Mouse (Mus musculus): ENCODE measurements around the gene Med13l.

DNA sequence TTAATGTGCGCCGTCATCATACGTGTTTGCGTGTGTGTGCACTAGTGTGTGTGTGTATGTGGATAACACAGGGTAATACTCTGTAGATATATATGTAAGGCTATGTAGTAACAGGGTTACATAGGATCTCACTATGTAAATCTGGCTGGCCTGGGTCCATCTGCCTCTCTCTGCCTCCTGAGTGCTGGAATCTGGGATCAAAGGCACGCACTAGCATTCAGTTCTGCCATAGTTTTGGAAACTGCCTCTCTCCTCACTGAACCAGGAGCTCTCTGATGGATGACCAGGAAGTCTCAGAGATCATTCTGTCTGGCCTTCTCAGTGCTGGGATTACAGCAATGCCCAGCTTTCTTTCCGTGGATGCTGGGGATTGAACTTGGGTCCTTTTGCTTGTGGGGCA lies 44.4 kb upstream of the Med13l start:
- no peak for TF ChIP-seq CTCF (IDR thresholded peaks at IDR 0.05; ENCODE audit: insufficient read depth, low read length)
- TF ChIP-seq POLR2A (IDR thresholded peaks at IDR 0.05; ENCODE audit: borderline replicate concordance, extremely low read depth, low read depth, low read length), result no peak
